In the genomic region with DNA sequence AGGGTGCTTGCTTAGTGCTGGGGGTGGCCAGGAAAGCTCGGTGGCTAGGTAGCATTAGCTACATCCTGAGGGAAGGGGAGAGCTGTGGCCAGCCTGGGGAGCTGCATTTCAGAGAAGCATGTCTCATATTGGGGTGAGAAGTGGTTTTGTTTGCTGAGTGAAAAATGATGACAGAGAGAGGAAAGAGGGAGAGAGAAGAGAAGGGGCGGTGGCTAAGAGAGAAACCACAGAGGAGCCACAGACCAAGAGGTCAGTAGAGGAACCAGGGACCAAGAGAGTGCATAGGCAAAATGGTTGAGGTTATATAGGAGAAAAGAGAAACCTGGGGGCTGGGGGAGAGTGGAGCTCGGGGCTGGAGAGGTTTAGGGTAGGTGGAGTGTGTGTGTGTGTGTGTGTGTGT, we compare ENCODE assay signal across 20 mouse cellular contexts. TPM values are rescaled to one million over a fixed set of nuclear protein-coding genes. Genes with fewer than 3 reads are reported as not detected.
DNase-seq lines count a peak whose midpoint lies in the region; ATAC-seq and TF ChIP-seq lines count a peak whose summit lies in the region.
"Had no signal": no experiment of that assay in that cellular context is flagged by ENCODE, and none has a peak within 500 bp of the region (broad histone marks: within the 10 kb centered on the region; RNA-seq: fewer than 3 reads in every experiment).

No protein-coding gene starts in this region.

- H3K4me2 ChIP-seq in myocyte (ENCODE audit: low read depth): peak overlapping the region; percentile 40
- no peak overlapping the region for H3K4me2 ChIP-seq in hindbrain, embryonic 14.5 days (replicated peaks)
- H3K4me2 ChIP-seq: embryonic facial prominence, embryonic 12.5 days; forebrain, embryonic 12.5 days; heart, embryonic 11.5 days; heart, embryonic 15.5 days had no signal

- no peaks in the 10 kb centered on the region for H3K27me3 ChIP-seq in myocyte (ENCODE audit: control insufficient read depth, insufficient read depth, insufficient read length)
- H3K27me3 ChIP-seq in hindbrain, embryonic 14.5 days (ENCODE audit: control insufficient read depth, insufficient read depth, low read length): no peaks in the 10 kb centered on the region
- H3K27me3 ChIP-seq: embryonic facial prominence, embryonic 12.5 days; forebrain, embryonic 12.5 days; heart, embryonic 15.5 days had no signal

- H3K79me2 ChIP-seq in macrophage (ENCODE audit: inconsistent target) (no peaks in the 10 kb centered on the region), myocyte (ENCODE audit: control insufficient read depth, insufficient read depth) (no peaks in the 10 kb centered on the region)

- H3K9ac ChIP-seq in hindbrain, embryonic 14.5 days: no peak overlapping the region
- H3K9ac ChIP-seq: embryonic facial prominence, embryonic 12.5 days; forebrain, embryonic 12.5 days; heart, embryonic 15.5 days had no signal

- H3K36me3 ChIP-seq in macrophage (ENCODE audit: inconsistent target) (no peaks in the 10 kb centered on the region), myocyte (ENCODE audit: control insufficient read depth, insufficient read depth) (no peaks in the 10 kb centered on the region)
- no peaks in the 10 kb centered on the region for H3K36me3 ChIP-seq in hindbrain, embryonic 14.5 days (replicated peaks; ENCODE audit: control insufficient read depth, insufficient read depth)
- H3K36me3 ChIP-seq: forebrain, embryonic 12.5 days; heart, embryonic 15.5 days had no signal

- no peak overlapping the region for H3K4me3 ChIP-seq in brown adipose tissue, adult 24 weeks (ENCODE audit: insufficient read depth, low read depth, low read length)
- H3K4me3 ChIP-seq in macrophage (ENCODE audit: inconsistent target): no peak overlapping the region
- no peak overlapping the region for H3K4me3 ChIP-seq in myocyte
- no peak overlapping the region for H3K4me3 ChIP-seq in hindbrain, embryonic 14.5 days (replicated peaks; ENCODE audit: low read length)
- H3K4me3 ChIP-seq: embryonic facial prominence, embryonic 12.5 days; forebrain, embryonic 12.5 days; heart, adult 2 months; heart, embryonic 15.5 days had no signal

- TF ChIP-seq POLR2A in myocyte (IDR thresholded peaks at IDR 0.05; ENCODE audit: insufficient read length, low read depth): no peak

- H3K9me3 ChIP-seq in hindbrain, embryonic 14.5 days (ENCODE audit: control insufficient read depth, low read length): no peaks in the 10 kb centered on the region
- H3K9me3 ChIP-seq: embryonic facial prominence, embryonic 12.5 days; forebrain, embryonic 12.5 days; heart, embryonic 15.5 days had no signal

- H3K27ac ChIP-seq in brown adipose tissue, adult 24 weeks (replicated peaks; ENCODE audit: low read depth, low read length): peak overlapping the region; percentile 74
- H3K27ac ChIP-seq in macrophage: peak overlapping the region; percentile 38
- H3K27ac ChIP-seq in hindbrain, embryonic 14.5 days: no peak overlapping the region
- H3K27ac ChIP-seq: forebrain, embryonic 12.5 days; heart, adult 2 months; heart, embryonic 15.5 days had no signal

- no peak for ATAC-seq in CD4-positive, CD25-positive, alpha-beta regulatory T cell, adult 4 months
- ATAC-seq in hindbrain, embryonic 14.5 days (ENCODE audit: low FRiP score): no peak
- ATAC-seq: forebrain, embryonic 16.5 days; hindbrain, embryonic 16.5 days; inflammation-experienced regulatory T-cells, adult 6 months had no signal

- DNase-seq in 416B (ENCODE audit: low read depth): peak; percentile 69
- DNase-seq in spleen, postnatal 10 days (ENCODE audit: low spot score in 2 of 2): no peak
- no peak for DNase-seq in hindbrain, embryonic 14.5 days (ENCODE audit: low spot score)
- DNase-seq: adrenal gland, adult 2 months; adrenal gland, postnatal 36 days; embryo, embryonic 11 days; gastrocnemius, postnatal 10 days; heart, postnatal 14 days had no signal

- WGBS in macrophage (ENCODE audit: missing documents): 6% methylated on average over 2 of the region's 3 CpGs
- 95% methylated on average over 3 of the region's 3 CpGs for WGBS in hindbrain, embryonic 14.5 days

- H3ac ChIP-seq in myocyte (ENCODE audit: control insufficient read depth, insufficient read length): no peak overlapping the region

- peaks cover 30% of the 10 kb centered on the region for H3K4me1 ChIP-seq in brown adipose tissue, adult 24 weeks (ENCODE audit: control insufficient read depth, insufficient read depth, insufficient read length, low read length)
- H3K4me1 ChIP-seq in hindbrain, embryonic 14.5 days (replicated peaks; ENCODE audit: control insufficient read depth, insufficient read depth, low read length): no peaks in the 10 kb centered on the region

TF ChIP-seq in myocyte, 11 proteins besides CTCF, POLR2A, EP300 and RAD21:
- TF ChIP-seq TCF12 (IDR thresholded peaks at IDR 0.05; ENCODE audit: insufficient read depth, poor library complexity, severe bottlenecking) (no peak), CEBPB (IDR thresholded peaks at IDR 0.05; ENCODE audit: insufficient read depth, poor library complexity, severe bottlenecking) (peak; percentile 64; the same call in 1 of the 2 replicates)

RNA-seq across cellular contexts. Expression of gene Adcy3, which starts 25.3 kb away (rescaled TPM):
- polyA plus RNA-seq in brown adipose tissue, adult 24 weeks (2012; ENCODE audit: insufficient read depth, insufficient read length, missing spikeins): 28.5 and 35.8 TPM in 2 replicates
- total RNA-seq in macrophage (2018; cell fraction: chromatin; rRNA removed): 10 to 100 TPM in 11 of 26 experiments, 1 to 10 TPM in 13, under 1 TPM in 2; 0.65 to 59.8 (median 8.6) TPM
- total RNA-seq in macrophage (2018; cell fraction: cytosol; rRNA removed): 10 to 100 TPM in 18 of 26 experiments, 1 to 10 TPM in 8; 6.6 to 63.0 (median 22.7) TPM
- 10 to 100 TPM in 22 of 26 experiments, 1 to 10 TPM in 4; 8.2 to 59.9 (median 16.7) TPM for total RNA-seq in macrophage (2018; cell fraction: nucleus; rRNA removed)
- polyA plus RNA-seq in macrophage (2018) (29.4 to 49.2 TPM (median 45.0 TPM) in 3 replicates), myocyte (2012; fragmentation: generic; extraction: Trizol) (0.85 TPM)
- 1 to 10 TPM; 3.8 to 5.3 TPM for polyA plus RNA-seq in CD4-positive, CD25-positive, alpha-beta regulatory T cell, adult 4 months (2017; shearing (Covaris generic))
- polyA plus RNA-seq in hindbrain, embryonic 14.5 days (2014; fragmentation: Nextera tagmentation; extraction: Ambion mirVana): 12.1 and 12.6 TPM in 2 replicates
